Mouse (Mus musculus) large intestine, adult 2 months (tissue): Measurements from ENCODE around the gene Ten1. TPM values are rescaled to one million over a fixed set of nuclear protein-coding genes. Genes with fewer than 3 reads are reported as not detected.
A peak's percentile ranks its signal among the peaks of the same experiment; 100 is the strongest.

ENCODE experiments used
- DNase-seq: peaks from one replicate; pipeline ENCODE4 v3.0.0-alpha.2; 2012; ENCODE audit warnings: low read depth, low spot score
- WGBS: fragments of 180-500 bp; shearing (Covaris S2); methylation state at CpG from one replicate; pipeline ENCODE4 v1.1.7; 2018; 5-methylcytosine and 5-hydroxymethylcytosine counted together
- polyA plus RNA-seq: library from polyadenylated mRNA; depleted of rRNA; stranded (reverse); fragments of >200 nt; gene quantifications from 2 replicates; pipeline ENCODE4 v1.2.3, GENCODE M21; 2012

Ten1 gene
- polyA plus RNA-seq, 1 experiment = 55.4 TPM

DNA sequence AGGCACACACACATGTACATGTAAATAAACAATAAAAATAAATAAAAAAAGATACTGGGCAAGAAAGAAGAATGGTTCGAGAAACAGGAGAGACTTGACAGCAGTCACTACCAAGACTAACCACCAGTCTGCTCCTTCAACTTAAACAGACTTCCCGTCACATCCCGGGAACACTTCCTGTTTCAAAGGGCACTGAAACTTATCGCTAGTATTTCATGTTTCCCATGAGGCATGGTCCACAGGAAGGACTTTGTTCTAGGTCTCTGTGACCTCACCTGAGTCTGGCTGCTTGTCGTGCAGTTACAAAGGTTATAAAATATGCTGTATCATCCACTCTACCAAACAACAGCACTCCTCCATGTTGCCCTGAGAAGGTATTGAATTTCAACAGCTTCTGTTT is 3.4 kb upstream of the Ten1 start:
- peak; percentile 75 for DNase-seq
- WGBS = 18% methylated on average over 5 of the region's 5 CpGs

DNA sequence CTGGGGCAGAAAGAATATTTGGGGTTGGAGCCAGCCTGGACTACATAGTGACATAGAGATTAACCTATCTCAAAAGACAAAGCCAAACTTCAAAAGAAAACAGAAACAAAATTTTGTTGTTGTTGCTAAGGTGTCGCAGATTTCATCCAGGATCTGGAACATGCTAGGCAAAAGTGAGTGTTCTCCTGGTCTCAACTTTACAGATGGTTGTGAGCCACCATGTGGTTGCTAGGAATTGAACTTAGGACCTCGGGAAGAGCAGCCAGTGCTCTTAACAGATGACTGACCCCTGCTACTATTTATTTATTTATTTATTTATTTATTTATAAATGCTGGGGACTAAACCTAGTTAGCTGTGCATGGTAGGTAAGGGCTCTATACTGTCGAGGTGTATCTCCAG is 2.3 kb upstream of the Ten1 start:
- no peak for DNase-seq
- 80% methylated on average over 3 of the region's 3 CpGs for WGBS

DNA sequence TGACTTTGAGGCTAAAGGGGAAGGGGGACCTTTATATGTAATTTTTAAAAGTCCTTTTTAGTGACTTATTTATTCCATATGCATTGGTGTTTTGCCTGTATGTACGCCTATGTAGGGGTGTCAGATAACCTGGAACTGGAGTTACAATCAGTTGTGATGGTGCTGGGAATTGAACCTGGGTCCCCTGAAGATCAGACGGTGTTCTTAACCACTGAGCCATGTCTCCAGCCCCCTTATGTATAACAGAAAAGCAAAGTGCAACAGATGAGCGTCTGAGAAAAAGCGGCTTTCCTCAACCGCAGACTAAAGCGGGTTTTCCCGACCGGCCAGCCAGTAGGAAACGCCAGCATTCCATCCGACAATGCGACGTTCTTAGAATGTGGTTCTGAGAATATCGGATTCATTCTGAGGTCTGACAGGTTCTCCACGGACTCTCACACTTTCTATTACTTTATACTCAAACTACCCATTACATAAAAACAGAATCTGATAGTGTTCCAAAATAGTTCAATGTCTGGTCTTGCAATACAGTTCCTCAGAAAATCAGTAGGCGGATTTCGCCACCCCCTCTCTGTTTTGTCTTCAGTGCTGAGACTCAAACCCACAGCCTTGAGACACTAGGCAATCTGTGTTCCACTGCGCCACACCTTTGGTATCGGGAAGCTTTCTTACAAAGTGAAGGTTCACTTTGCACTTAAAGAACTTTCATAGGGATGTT is 1.6 kb upstream of the Ten1 start:
- WGBS = 92% methylated on average over 18 of the region's 18 CpGs
- DNase-seq = no peak

DNA sequence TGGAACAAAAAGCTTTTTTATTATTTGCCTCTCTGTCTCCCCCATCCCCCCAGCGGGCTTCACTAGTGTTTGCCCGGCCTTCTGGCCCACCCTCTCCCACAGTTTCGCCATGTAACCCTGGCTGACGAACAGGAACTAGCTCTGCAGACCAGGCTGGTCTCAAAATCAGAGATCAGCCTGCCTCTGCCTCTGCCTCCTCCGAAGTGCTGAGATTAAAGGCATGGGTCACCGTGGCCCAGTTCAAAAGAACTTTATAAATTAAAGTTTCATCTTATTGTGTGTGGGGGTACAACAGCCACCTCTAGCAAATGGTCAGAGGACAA is 1.1 kb upstream of the Ten1 start:
- 83% methylated on average over 6 of the region's 6 CpGs for WGBS
- DNase-seq = no peak

DNA sequence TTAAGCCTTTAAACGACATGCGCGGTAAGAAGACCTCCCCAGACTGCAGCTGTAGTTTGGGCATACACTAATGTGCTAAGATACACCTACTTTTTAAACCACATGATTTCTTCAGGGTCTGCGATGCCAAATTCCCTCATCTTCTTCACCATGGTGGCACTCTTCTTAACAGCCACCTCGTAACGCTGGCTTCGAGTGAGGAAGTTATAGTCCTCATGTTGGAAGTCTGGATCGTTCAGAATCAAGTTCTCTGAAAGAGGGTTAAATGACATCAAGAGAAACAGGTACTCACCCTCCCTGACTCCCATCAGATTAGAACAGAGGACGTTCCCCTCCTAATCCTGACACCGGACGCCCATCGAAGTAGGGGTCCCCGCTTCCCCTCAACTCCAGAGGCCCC is 523 bp upstream of the Ten1 start:
- 11% methylated on average over 13 of the region's 13 CpGs for WGBS
- DNase-seq = no peak

DNA sequence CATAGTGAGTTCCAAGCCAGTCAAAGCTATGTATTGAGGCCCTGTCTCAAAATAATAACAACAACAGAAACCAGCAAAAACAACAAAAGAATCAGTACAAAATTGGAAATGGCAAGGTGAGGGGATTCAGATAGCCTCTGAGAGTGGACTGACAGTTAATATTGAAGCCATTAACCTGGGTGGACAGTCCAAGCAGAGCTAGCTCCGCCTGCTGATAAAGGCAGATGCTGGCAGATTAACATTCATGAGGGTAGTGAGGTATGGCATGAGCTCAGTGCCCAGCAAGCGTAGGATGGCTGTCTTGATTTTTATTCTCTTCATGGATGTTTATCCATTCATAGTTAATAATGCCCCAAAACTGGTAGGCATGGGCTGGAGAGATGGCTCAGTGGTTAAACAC is 2.5 kb downstream of the Ten1 start:
- DNase-seq = no peak
- 97% methylated on average over 2 of the region's 2 CpGs for WGBS

DNA sequence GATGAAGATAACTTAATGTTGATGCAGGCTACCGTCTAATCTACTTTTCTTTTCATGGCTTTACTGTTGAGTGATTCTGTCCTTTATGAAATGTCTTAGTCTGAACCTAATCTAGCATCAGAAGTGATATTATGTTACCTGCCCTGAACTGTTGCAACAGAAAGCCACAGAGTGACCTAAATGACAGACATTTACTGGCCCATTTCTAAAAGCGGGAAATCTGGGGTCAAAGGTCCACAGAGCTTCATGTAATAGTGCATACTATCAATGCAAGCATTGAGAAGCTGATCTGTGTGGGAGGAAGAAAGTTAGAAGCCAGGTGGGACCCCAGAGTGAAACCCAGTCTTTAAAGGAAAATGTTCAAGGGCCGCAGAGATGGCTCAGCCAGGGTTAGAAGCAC is 4.5 kb downstream of the Ten1 start:
- WGBS = 71% methylated on average over 3 of the region's 3 CpGs
- DNase-seq = no peak

DNA sequence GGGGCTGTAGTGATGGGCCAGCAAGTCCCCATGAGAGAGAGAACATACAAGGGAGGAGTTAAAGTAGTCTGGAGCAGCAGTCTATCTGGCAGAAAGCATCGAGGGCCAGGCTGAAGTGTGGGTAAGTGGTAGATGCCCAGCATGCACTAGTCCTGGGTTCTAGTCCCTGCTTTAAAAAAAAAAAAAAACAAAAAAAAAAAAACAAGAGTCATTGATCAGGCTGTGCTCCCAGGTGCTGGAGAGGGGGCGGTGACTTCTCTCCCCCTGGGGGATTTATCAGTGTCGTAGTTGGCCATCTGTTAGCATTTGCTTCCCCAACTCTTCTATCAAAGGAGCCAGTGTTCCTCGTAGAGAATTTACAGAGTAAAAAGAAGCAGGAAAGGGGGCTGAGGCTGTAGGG is 8.0 kb downstream of the Ten1 start:
- no peak for DNase-seq
- WGBS = 87% methylated on average over 4 of the region's 4 CpGs

DNA sequence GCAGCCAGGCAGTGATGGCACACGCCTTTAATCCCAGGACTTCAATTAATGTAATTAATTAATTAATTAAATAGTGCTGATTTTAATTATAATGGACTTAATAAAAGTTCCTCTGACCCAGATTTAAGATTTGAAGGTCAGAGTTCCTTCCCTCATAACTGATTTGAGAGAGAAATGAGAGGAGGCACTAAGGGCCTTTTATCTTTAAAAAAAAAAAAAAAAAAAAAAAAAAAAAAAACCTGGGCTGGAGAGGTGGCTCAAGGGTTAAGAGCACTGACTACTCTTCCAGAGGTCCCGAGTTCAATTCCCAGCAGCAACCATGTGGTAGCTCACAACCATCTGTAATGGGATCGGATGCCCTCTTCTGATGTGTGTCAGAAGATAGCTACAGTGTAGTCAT is 10.0 kb downstream of the Ten1 start:
- DNase-seq = no peak
- WGBS = 87% methylated on average over 3 of the region's 3 CpGs

DNA sequence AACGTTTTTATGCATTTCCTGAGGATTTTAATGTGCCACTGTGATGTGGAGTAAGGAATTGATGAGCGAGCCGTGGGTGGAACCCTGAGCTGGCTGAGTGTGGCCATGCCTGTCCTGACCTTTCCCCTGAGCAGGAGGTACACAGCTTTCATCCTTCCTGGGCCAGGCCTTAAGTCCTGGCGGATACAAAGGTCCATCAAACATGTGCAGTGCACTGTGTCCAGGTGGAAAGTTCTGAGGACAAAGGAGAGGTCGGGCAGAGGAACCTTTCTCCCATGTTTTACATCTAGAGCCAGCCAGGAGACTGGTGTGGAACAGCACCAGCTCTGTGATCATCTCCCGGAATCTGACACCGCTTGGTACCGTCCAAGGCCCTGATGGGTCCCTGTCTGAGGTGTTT is 10.6 kb downstream of the Ten1 start:
- 58% methylated on average over 8 of the region's 8 CpGs for WGBS
- no peak for DNase-seq

DNA sequence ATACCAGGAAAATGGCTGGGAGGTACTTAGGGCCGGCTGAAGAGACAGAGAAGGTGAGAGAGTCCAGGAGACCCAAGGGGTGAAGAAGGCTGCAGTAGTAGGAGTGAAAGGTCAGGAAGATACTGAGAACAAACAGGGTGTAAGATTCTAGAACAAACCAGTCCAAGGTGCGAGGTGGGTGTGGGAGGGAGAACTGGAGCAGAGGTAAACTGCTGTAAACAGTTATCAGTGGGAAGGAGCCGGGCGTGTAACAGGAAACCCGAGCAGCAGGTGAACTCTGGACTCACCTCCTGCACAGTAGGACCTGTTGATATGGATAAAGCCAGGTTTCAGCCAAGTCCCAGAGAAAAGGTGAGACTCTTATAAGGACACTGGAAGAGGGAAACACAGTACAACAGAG is 12.0 kb downstream of the Ten1 start:
- WGBS = 23% methylated on average over 5 of the region's 5 CpGs
- DNase-seq = peak; percentile 98

DNA sequence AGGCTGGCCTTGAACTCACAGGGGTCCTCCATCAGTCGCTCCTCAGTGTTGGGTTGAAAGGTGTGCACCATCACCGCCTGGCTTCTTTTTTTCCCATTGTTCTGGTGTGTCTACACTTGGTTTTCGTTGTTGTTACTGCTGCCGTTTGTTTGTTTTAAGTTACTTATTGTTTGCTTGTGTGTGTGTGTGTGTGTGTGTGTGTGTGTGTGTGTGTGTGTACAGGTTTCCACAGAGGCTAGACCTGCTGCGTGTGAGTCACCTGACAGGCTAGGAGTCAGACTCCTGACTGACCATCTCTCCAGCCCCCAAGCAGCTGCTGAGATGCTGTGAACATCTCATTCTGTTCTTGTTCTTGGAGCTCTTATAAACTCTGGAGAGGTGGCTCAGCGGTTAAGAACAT is 14.2 kb downstream of the Ten1 start:
- WGBS = 68% methylated on average over 6 of the region's 6 CpGs
- DNase-seq = no peak

DNA sequence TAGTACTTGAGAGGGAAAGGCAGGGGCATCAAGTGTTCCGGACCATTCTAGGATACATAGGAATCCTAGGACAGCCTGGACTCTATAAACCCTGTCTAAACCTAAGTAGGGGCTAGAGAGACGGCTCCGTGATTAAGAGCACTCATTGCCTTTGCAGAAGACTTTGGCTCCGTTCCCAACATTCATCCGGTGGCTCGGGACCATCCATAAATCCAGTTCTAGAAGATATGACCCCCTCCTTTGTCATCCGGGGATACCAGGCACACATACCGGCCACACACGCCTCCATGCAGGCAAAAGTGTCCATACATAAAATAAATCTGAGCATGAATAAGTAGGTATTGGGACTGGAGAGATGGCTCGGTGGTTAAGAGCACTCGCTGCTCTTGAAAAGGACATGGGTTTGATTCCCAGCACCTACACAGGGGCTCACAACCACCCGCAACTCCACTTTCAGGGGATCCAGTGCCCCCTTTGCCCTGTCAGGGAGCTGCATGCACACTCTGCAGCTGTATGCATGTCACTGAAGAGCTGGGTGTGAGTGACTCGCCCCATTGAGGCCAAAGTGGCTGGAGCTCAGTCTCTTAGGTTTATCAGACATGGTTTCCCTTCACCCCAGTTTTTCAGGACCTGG is 15.3 kb downstream of the Ten1 start:
- WGBS = 67% methylated on average over 13 of the region's 13 CpGs
- no peak for DNase-seq

DNA sequence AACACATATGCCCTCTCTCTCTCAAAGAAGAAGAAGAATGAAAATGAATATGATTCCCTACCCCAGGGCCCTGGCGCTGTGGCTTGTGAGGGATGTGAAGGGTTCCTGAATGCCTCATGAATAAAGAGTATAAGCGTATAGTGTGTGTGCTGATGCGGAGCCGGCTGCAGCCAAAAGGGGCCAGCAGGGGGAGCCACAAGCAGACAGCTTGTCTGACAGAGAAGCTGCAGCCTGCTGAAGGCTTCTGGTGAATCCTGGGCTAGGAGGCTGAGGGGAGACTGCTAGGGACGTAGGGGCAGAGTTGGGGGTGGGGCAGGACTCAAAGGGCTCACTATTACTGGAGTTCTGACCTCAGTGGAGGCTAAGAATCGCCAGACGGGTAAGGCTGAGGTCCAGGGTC is 16.5 kb downstream of the Ten1 start:
- 94% methylated on average over 7 of the region's 7 CpGs for WGBS
- no peak for DNase-seq

DNA sequence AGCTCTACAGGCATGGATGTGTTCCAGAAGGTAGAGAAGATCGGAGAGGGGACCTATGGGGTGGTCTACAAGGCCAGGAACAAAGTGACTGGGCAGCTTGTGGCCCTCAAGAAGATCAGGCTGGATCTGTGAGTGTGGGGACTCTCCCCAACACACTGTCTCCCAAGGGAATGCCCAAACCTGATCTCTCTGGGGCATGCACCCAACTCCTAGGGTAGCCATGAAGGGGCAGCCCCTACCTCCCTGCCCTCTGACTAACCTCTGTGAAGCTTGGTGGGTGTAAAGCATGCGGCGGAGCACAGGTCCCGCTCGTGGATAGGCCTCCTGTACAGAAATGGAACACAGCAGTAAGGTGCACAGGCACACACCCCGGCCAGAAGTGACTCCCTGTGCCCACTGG is 17.3 kb downstream of the Ten1 start:
- DNase-seq = no peak
- 80% methylated on average over 6 of the region's 6 CpGs for WGBS

DNA sequence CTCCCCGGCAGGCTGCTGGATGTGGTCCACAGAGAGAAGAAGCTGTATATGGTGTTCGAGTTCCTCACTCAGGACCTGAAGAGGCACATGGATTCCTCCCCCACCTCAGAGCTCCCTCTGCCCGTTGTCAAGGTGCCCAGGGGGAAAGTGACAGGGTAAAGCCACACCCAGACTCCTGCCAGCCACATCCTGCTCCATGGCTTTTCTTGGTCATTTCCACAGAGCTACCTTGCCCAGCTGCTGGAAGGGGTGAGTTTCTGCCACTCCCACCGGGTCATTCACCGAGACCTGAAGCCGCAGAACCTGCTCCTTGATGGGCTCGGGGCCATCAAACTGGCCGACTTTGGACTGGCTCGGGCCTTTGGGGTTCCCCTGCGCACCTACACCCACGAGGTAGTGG is 17.9 kb downstream of the Ten1 start:
- no peak for DNase-seq
- 28% methylated on average over 11 of the region's 11 CpGs for WGBS

DNA sequence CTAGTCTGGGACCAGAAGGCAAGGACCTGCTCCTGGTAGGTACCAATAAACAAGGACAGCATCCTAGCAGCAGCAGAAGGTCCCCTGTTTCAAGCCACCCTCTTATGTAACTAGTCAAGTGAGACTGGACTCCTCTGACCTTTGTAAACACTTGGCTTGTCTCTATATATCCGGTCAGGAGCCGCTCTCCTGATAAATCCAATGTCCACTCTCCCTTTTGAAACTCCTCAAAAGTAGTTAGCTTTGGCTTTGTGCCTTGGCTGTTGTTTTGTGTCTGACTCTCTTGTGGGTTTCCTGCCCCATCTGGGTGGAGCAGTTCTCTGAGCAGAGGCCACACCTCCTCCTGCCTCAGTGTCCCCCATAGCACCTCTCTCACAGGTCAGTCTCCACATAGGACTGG is 19.6 kb downstream of the Ten1 start:
- 40% methylated on average over 2 of the region's 2 CpGs for whole genome bisulfite sequencing

DNA sequence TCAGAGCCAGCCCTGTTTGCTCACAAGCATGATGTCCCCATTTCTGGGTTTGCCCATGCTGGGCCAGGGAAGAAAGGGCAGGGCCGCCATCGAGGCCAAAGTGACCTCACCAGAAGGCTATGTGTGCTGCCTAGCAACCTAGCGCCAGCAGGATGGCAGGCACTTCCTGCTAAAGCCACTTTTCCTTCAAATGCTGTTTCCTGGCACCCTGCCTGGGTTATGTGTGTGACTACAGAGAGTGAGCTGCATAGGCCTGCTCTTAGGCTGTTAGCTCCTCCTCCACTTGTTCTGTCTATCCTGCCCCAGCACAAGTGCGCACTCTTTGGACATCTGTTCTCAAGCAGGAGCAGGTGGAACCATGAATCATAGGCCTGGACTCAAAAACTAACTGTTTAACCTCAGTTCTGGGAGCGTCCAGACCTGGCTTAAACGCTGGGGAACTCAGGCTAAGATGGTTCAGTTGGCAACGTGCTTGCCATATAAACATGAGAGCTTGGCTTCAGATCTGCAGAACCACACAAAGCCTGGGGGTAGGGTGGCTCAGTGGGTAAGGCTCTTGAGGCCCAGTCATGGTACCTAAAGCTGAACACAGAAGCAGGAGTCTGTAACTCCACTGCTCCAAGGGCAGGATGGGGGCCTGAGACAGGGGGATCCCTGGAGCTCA is 20.2 kb downstream of the Ten1 start:
- 3% methylated on average over 7 of the region's 7 CpGs for WGBS
- peak; percentile 99 for DNase-seq

More for the DNA sequence above, 19.6 kb downstream of the Ten1 start:
- no peak for DNase-seq

DNA sequence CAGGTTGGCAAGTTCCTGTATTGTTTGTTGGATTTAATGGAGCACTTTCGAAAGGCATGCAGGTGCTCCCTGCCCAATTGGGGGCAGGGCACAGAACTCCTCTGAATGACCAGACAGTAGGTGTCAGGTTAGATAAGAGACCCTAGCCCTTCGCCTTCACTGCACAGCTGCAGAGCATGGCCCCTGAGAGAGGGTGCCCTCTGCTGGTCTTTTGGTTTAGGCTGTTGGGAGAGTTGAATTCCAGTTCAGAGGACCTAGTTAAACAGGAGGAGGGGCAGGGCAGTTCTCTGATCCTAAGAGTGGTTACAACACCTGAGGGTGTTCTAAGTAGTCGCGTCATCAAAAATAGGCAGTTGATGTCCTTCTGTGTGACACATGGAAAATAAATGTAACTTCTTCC is 21.2 kb downstream of the Ten1 start:
- 14% methylated on average over 4 of the region's 4 CpGs for WGBS
- DNase-seq = no peak

DNA sequence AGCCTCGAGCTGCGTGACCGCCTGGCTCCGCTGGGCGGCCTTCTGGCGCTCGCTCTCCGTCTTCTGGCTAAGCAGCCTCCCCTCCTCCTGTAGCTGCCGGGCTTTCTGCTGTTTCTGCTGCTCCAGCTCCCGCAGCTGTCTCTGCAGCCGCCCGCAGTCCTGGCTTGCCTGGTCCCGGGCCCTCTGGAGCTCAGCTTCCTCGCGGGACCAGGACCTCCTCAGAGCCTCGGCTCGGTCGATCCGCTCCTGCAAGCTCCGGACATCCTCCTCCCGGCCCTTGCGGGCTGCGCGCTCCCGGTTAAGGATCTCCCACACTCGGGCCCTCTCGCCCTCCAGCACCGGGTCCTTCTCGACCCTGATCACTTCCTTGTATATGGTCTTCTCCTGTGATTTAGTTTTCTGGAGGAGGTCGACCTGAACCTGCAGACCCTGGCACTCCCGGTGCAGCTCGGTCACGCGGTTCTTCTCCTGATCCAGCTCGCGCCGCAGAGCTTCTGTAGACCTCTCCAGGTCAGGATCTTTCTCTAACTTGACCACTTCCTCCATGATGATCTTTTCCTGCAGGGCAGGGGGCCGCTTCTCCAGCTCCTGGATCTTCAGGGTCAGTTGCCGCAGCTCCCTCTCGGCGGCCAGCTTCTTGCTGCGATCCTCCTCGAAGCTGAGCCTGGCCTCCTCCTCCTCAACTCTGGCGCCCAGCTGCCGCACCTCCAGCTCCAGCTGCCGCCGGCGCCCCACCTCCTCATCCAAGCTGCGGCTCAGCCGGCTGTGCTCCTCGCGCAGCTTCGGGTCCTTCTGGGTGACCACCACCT is 23.5 kb downstream of the Ten1 start:
- WGBS = 58% methylated on average over 53 of the region's 53 CpGs
- DNase-seq = no peak

DNA sequence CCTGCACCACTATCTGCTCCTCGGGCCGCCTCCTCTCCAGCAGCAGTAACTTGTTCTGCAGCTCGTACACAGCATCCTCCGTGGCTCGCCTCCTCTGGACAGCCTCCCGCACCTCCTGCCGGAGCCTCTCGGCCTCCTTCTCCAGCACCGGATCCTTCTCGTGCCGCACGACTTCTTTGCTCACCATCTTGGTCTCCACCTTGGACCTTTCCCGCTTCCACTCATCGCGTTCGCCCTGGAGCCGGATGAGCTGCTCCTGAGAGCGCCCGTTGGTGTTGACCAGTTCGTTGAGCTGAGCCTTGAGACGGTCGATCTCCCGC is 24.0 kb downstream of the Ten1 start:
- 66% methylated on average over 23 of the region's 23 CpGs for WGBS
- no peak for DNase-seq
